Mouse (Mus musculus): ENCODE results near the gene Ptchd4.

GRCm38 (mm10) chr17:42307001-42307400 lies 8.7 kb upstream of the Ptchd4 start:
- TF ChIP-seq CTCF (IDR thresholded peaks at IDR 0.05): no peak
- TF ChIP-seq POLR2A (IDR thresholded peaks at IDR 0.05; ENCODE audit: insufficient read depth, low read depth, low read length): no peak
